Mouse (Mus musculus) Muller cell, postnatal 12 days (primary cell): Measurements from ENCODE around the gene 1810062G17Rik.

Experiments
- DNase-seq: peaks from one replicate; pipeline ENCODE4 v3.0.0-alpha.2; 2015; ENCODE audit errors: inconsistent ontology term

The 1810062G17Rik gene

GRCm38 (mm10) chr3:36505306-36505705, 29.6 kb downstream of the 1810062G17Rik start:
- DNase-seq = no peak

GRCm38 (mm10) chr3:36505809-36506735, 30.3 kb downstream of the 1810062G17Rik start:
- no peak for DNase-seq

- DNase-seq = no peak
Measured at GRCm38 (mm10) chr3:36511491-36511890, 35.8 kb downstream of the 1810062G17Rik start.

- no peak for DNase-seq
Measured at GRCm38 (mm10) chr3:36516196-36516595, 40.5 kb downstream of the 1810062G17Rik start.

GRCm38 (mm10) chr3:36521073-36522060, 45.6 kb downstream of the 1810062G17Rik start, which contains the start of gene Gm11549:
Gene Gm11549, minus strand, starts transcription at chr3:36521813.
- peak; percentile 57 for DNase-seq

GRCm38 (mm10) chr3:36522137-36522536, 46.4 kb downstream of the 1810062G17Rik start:
- DNase-seq = no peak

- no peak for DNase-seq
Measured at GRCm38 (mm10) chr3:36524466-36524865, 48.7 kb downstream of the 1810062G17Rik start.

GRCm38 (mm10) chr3:36530345-36530744, 54.6 kb downstream of the 1810062G17Rik start:
- DNase-seq = no peak

GRCm38 (mm10) chr3:36530781-36531180, 55.0 kb downstream of the 1810062G17Rik start:
- DNase-seq = no peak

- no peak for DNase-seq
Measured at GRCm38 (mm10) chr3:36531242-36531641, 55.5 kb downstream of the 1810062G17Rik start.
